Mouse (Mus musculus) megakaryocyte, adult 5-6 weeks (primary cell): ENCODE measurements around the gene Anxa10. TPM values are rescaled to one million over a fixed set of nuclear protein-coding genes. Genes with fewer than 3 reads are reported as not detected.
A peak's percentile ranks its signal among the peaks of the same experiment; 100 is the strongest.

Experiments used
- ATAC-seq: 2 replicates; pipeline ENCODE4 v1.8.0; 2016; ENCODE audit warnings: mild to moderate bottlenecking, inconsistent platforms; ENCODE audit not compliant: poor library complexity, severe bottlenecking
- total RNA-seq, 2 experiments: library from RNA; stranded (forward) in 1 of 2; stranded (reverse) in 1 of 2; fragments of 153-499, 151-499 nt in 1 of 2; fragments of 221-1000, 200-1000 nt in 1 of 2; gene quantifications; 2 replicates each; pipeline versions ENCODE4 v1.2.3 to v1.2.4; 2015 to 2017

The Anxa10 gene
- not detected in 2 replicates for total RNA-seq (2015)
- total RNA-seq (2017): not detected in 2 replicates

DNA sequence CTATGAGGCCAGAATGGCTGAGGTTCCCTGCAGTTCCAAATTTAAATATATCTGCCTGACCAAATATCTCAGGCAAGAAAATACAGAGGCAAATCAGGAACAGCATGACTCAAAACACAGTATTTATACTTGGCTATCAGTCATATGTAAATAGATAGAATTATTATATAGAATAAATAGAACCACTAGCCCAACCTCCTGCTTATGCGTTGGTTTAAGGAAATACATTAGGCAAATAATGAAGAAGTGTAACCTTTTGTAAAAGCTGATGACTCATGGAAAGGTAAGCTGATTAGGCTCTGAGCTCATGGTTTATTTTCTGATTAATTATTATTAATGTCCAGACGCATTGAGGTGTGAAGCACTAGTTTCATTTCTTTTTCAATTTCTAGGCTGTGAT lies at the start of gene Anxa10:
TSS of gene Anxa10 (minus strand) at position 53 of the 400 bp plus-strand sequence.
- ATAC-seq: no peak

GRCm38 (mm10) chr8:62132662-62133366 lies 9.9 kb upstream of the Anxa10 start:
- ATAC-seq: no peak

DNA sequence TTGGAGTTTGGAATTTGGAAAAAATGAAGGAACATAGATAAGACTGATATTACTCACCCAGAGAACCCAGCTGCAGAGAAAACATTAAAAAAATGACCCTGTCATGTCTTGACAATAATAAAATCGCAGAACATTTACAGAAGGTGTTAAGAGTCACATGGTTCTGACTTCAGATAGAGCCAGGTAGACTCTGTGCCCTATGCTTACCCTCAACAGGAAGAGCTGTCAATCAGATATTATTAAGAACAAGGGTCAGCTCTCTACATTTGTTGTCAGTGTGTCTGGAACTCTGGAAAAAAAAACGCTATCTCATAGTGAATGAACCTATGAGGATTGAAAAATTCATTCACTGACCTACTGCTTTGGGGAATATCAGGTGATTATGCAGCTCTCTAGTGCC lies 25.7 kb downstream of the Anxa10 start:
- no peak for ATAC-seq

DNA sequence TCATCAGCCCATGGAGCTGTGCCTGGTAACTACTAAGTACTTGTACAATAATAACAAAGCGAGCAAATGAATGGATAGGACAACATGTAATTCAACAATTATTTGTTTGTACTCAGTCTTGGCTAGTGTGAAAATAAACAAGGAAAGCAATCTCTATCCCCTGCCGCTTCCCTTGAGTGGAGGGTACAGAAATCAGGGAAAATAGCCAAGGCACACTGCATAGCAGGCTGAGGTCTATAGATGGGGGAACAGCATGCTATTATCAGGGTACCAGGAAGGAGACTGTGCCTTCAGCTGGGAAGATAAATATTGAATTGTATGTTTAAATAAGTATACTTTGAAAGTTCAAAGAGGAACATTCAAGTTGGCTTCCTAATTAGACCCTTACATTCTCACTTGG lies 41.1 kb downstream of the Anxa10 start:
- ATAC-seq: no peak

GRCm38 (mm10) chr8:62080195-62080802 lies 42.7 kb downstream of the Anxa10 start:
- no peak for ATAC-seq

DNA sequence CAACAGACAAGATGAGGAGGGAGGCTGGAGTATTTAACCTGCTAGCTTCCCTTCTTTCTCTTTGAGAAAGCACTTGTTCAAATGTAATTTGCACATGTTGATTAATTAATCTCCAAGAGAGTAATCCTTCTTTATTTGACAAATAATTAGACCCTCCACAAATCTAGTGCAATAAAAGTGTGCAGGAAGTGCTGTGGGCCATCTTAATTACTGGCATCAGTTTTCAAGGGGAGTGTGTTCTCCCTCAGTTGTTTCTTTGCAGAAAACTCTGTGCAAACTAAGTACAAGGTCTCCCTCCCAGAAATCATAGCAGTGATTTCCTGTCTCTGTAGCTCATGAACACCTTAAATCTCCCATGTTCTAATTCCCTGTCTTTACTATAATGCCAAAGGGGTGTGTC lies 54.6 kb downstream of the Anxa10 start:
- no peak for ATAC-seq

- ATAC-seq: no peak
These were observed 62.6 kb downstream of the Anxa10 start for GRCm38 (mm10) chr8:62060357-62060756.

- ATAC-seq: peak; percentile 81
These were observed 76.1 kb downstream of the Anxa10 start for GRCm38 (mm10) chr8:62046809-62047208.

- ATAC-seq: peak; percentile 47; the same call in 1 of the 2 replicates
These were observed 88.6 kb downstream of the Anxa10 start for GRCm38 (mm10) chr8:62034351-62034750.

DNA sequence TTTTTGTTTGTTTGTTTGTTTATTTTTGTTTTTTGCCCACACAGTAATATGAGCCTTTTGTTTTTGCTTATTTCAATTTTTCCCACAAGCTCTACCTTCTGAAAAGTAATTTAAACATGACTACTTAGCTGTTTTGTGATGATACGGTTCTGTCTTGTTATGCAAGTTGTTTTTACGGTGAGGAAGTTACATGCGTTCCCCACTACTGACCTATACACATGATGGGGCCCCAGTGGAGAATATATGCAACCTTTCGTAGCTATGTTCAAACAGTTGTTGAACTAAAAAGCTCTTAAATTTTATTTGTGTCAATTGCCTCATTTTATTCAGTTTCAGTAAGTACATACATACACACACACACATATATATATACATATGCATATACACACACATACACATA lies 108.4 kb downstream of the Anxa10 start:
- peak; percentile 86 for ATAC-seq

DNA sequence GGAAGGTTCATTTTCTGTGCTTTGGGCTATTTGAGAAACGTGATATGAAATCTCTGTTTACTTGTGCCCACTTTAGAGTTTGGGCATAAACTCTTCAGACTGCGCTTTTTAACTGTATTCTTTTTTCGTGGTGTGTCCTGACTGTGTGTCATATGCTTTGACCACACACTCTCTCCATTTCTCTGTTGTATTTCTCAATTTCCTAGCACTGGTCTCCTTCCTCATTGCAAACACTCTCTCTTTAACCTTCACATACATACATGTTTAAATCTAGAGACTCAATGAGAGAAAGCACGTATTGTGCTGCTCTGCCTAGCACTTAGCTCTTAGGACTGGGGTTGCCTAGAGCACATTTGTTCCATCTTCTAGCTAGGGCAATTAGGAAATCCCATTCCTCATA lies 108.8 kb downstream of the Anxa10 start:
- ATAC-seq: peak; percentile 96

Other genes starting within 250 kb of the Anxa10 start
- gene Palld, start 220.5 kb downstream of the Anxa10 start, total RNA-seq (2015): 1.3 TPM in 2 replicates
- gene Palld, start 220.5 kb downstream of the Anxa10 start, total RNA-seq (2017): 0.44 and 0.65 TPM in 2 replicates
- 5.7 and 6.9 TPM in 2 replicates for gene Ddx60, start 195.1 kb downstream of the Anxa10 start, total RNA-seq (2015)
- gene Ddx60, start 195.1 kb downstream of the Anxa10 start, total RNA-seq (2017): 7.9 and 8.7 TPM in 2 replicates